Mouse (Mus musculus) CH12.LX (cell line): Measurements from ENCODE around the gene Ociad1. TPM values are rescaled to one million over a fixed set of nuclear protein-coding genes. Genes with fewer than 3 reads are reported as not detected.

Experiments
- DNase-seq: peaks from one replicate; pipeline ENCODE4 v3.0.0-alpha.2; 2013; ENCODE audit errors: extremely low read depth
- H3K27ac ChIP-seq: 2 replicates; pipeline ENCODE4 v1.5.1; 2012; ENCODE audit warnings: low read depth, mild to moderate bottlenecking, control low read depth, moderate library complexity; ENCODE audit not compliant: insufficient read depth
- H3K27me3 ChIP-seq: replicated peaks from 2 replicates; pipeline ENCODE3; 2012; ENCODE audit warnings: inconsistent platforms
- H3K36me3 ChIP-seq, 2 experiments: replicated peaks in 1 of 2; 2 replicates each; pipeline versions ENCODE3 to v1.6.1; 2012; ENCODE audit warnings: inconsistent platforms in 1 of 2, low read length in 1 of 2, mild to moderate bottlenecking in 1 of 2, mixed read lengths in 1 of 2, moderate library complexity in 1 of 2; ENCODE audit not compliant: control insufficient read depth in 1 of 2, insufficient read depth in 1 of 2
- H3K4me1 ChIP-seq, 2 experiments: 2 replicates each; pipeline ENCODE4 v1.6.1; 2012; ENCODE audit warnings: inconsistent platforms in 1 of 2, moderate library complexity in 1 of 2; ENCODE audit not compliant: insufficient read depth in 2 of 2, control insufficient read depth in 1 of 2
- H3K4me2 ChIP-seq: 2 replicates; pipeline ENCODE4 v1.6.1; 2012; ENCODE audit warnings: low read depth, mild to moderate bottlenecking, control low read depth; ENCODE audit not compliant: poor library complexity, insufficient read depth, severe bottlenecking
- H3K4me3 ChIP-seq, 3 experiments: fragments of 150-350 bp in 1 of 3; sonication (generic) in 1 of 3; replicated peaks in 1 of 3; 2 replicates each; pipeline versions ENCODE3 to v1.5.1; 2011 to 2012; ENCODE audit warnings: low read depth in 2 of 3, low read length in 2 of 3, mild to moderate bottlenecking in 2 of 3, moderate library complexity in 2 of 3, control low read depth in 1 of 3, improper control_type of control experiment in 1 of 3, inconsistent platforms in 1 of 3, mixed read lengths in 1 of 3; ENCODE audit not compliant: poor library complexity in 1 of 3
- H3K79me2 ChIP-seq: replicated peaks from 2 replicates; pipeline ENCODE4 v1.6.1; 2012; ENCODE audit warnings: mild to moderate bottlenecking, moderate library complexity; ENCODE audit not compliant: control insufficient read depth, poor library complexity, insufficient read depth, severe bottlenecking; ENCODE audit errors: extremely low read depth
- H3K9ac ChIP-seq: 2 replicates; pipeline ENCODE4 v1.6.1; 2012; ENCODE audit warnings: low read depth, mild to moderate bottlenecking, control low read depth, moderate library complexity; ENCODE audit not compliant: insufficient read depth
- H3K9me3 ChIP-seq: replicated peaks from 2 replicates; pipeline ENCODE3; 2012; ENCODE audit warnings: low read length, inconsistent platforms, mixed read lengths
- BHLHE40 ChIP-seq: IDR thresholded peaks from 2 replicates; pipeline ENCODE4 v1.6.1; 2011; ENCODE audit warnings: mild to moderate bottlenecking, low read depth, low read length, improper control_type of control experiment
- CHD1 ChIP-seq: IDR thresholded peaks from 2 replicates; pipeline ENCODE4 v1.6.1; 2012; ENCODE audit warnings: low read depth, low read length, improper control_type of control experiment, inconsistent platforms
- CHD2 ChIP-seq: IDR thresholded peaks from 2 replicates; pipeline ENCODE4 v1.6.1; 2011; ENCODE audit warnings: low read length, improper control_type of control experiment
- CTCF ChIP-seq, 2 experiments: IDR thresholded peaks in 1 of 2; conservative IDR thresholded peaks in 1 of 2; 2 replicates each; pipeline ENCODE4 v1.5.1; 2011 to 2012; ENCODE audit warnings: low read depth in 2 of 2, low read length in 2 of 2, improper control_type of control experiment in 1 of 2, inconsistent platforms in 1 of 2, mild to moderate bottlenecking in 1 of 2, moderate library complexity in 1 of 2
- E2F4 ChIP-seq: IDR thresholded peaks from 2 replicates; pipeline ENCODE4 v1.6.1; 2011; ENCODE audit warnings: low read depth, low read length, improper control_type of control experiment; ENCODE audit not compliant: insufficient replicate concordance
- ELF1 ChIP-seq: IDR thresholded peaks from 2 replicates; pipeline ENCODE4 v1.6.1; 2014; ENCODE audit warnings: low read depth, mild to moderate bottlenecking, inconsistent platforms, low read length, improper control_type of control experiment
- EP300 ChIP-seq: IDR thresholded peaks from 2 replicates; pipeline ENCODE4 v1.6.1; 2011; ENCODE audit warnings: low read length, improper control_type of control experiment
- GABPA ChIP-seq: IDR thresholded peaks from 2 replicates; pipeline ENCODE4 v1.6.1; 2012; ENCODE audit warnings: low read depth, low read length, improper control_type of control experiment, inconsistent platforms; ENCODE audit not compliant: insufficient replicate concordance
- HCFC1 ChIP-seq: IDR thresholded peaks from 2 replicates; pipeline ENCODE4 v1.6.1; 2012; ENCODE audit warnings: low read depth, mild to moderate bottlenecking, inconsistent platforms, low read length, improper control_type of control experiment
- IRF4 ChIP-seq: IDR thresholded peaks from 2 replicates; pipeline ENCODE4 v1.6.1; 2014; ENCODE audit warnings: low read depth, mild to moderate bottlenecking, inconsistent platforms, low read length, improper control_type of control experiment
- JUN ChIP-seq: IDR thresholded peaks from 2 replicates; pipeline ENCODE4 v1.6.1; 2011; ENCODE audit warnings: low read depth, mild to moderate bottlenecking, low read length, improper control_type of control experiment, moderate library complexity; ENCODE audit not compliant: insufficient read depth
- JUND ChIP-seq: conservative IDR thresholded peaks from 2 replicates; pipeline ENCODE4 v1.6.1; 2011; ENCODE audit warnings: low read depth, low read length, improper control_type of control experiment
- KAT2A ChIP-seq: IDR thresholded peaks from 2 replicates; pipeline ENCODE4 v1.6.1; 2012; ENCODE audit warnings: low read length, improper control_type of control experiment, inconsistent platforms; ENCODE audit not compliant: insufficient replicate concordance
- MAFK ChIP-seq: IDR thresholded peaks from 2 replicates; pipeline ENCODE4 v1.6.1; 2011; ENCODE audit warnings: low read length, improper control_type of control experiment; ENCODE audit not compliant: insufficient replicate concordance
- MAX ChIP-seq: IDR thresholded peaks from 2 replicates; pipeline ENCODE4 v1.6.1; 2011; ENCODE audit warnings: low read length, improper control_type of control experiment
- MEF2A ChIP-seq: IDR thresholded peaks from 2 replicates; pipeline ENCODE4 v1.6.1; 2014; ENCODE audit warnings: low read depth, mild to moderate bottlenecking, inconsistent platforms, low read length, improper control_type of control experiment, borderline replicate concordance
- MXI1 ChIP-seq: IDR thresholded peaks from 2 replicates; pipeline ENCODE4 v1.6.1; 2011; ENCODE audit warnings: mild to moderate bottlenecking, low read depth, low read length, improper control_type of control experiment
- MYC ChIP-seq: IDR thresholded peaks from 2 replicates; pipeline ENCODE4 v1.6.1; 2011; ENCODE audit warnings: low read depth, mild to moderate bottlenecking, improper control_type of control experiment, low read length
- NELFE ChIP-seq: IDR thresholded peaks from 2 replicates; pipeline ENCODE4 v1.6.1; 2011; ENCODE audit warnings: low read depth, low read length, improper control_type of control experiment
- NRF1 ChIP-seq: IDR thresholded peaks from 2 replicates; pipeline ENCODE4 v1.6.1; 2014; ENCODE audit warnings: low read depth, mild to moderate bottlenecking, inconsistent platforms, low read length, improper control_type of control experiment, moderate library complexity
- PAX5 ChIP-seq: IDR thresholded peaks from 2 replicates; pipeline ENCODE4 v1.6.1; 2012; ENCODE audit warnings: low read length, inconsistent platforms, mixed read lengths
- POLR2A ChIP-seq: IDR thresholded peaks from 2 replicates; pipeline ENCODE4 v1.6.1; 2011; ENCODE audit warnings: low read depth, mild to moderate bottlenecking, improper control_type of control experiment, low read length
- POLR2AphosphoS2 ChIP-seq: IDR thresholded peaks from 2 replicates; pipeline ENCODE4 v1.6.1; 2011; ENCODE audit warnings: low read depth, low read length, improper control_type of control experiment
- RAD21 ChIP-seq: IDR thresholded peaks from 2 replicates; pipeline ENCODE4 v1.6.1; 2011; ENCODE audit warnings: low read depth, mild to moderate bottlenecking, low read length, improper control_type of control experiment, moderate library complexity
- RCOR1 ChIP-seq: conservative IDR thresholded peaks from 2 replicates; pipeline ENCODE4 v1.6.1; 2012; ENCODE audit warnings: low read depth, mild to moderate bottlenecking, inconsistent platforms, low read length, improper control_type of control experiment
- SIN3A ChIP-seq: IDR thresholded peaks from 2 replicates; pipeline ENCODE4 v1.6.1; 2012; ENCODE audit warnings: low read length, improper control_type of control experiment, inconsistent platforms
- SMC3 ChIP-seq: IDR thresholded peaks from 2 replicates; pipeline ENCODE4 v1.6.1; 2011; ENCODE audit warnings: low read depth, low read length, improper control_type of control experiment
- TBP ChIP-seq: conservative IDR thresholded peaks from 2 replicates; pipeline ENCODE4 v1.6.1; 2011; ENCODE audit warnings: low read depth, low read length, improper control_type of control experiment
- TCF12 ChIP-seq: IDR thresholded peaks from 2 replicates; pipeline ENCODE4 v1.6.1; 2014; ENCODE audit warnings: low read depth, mild to moderate bottlenecking, inconsistent platforms, low read length, improper control_type of control experiment
- UBTF ChIP-seq: IDR thresholded peaks from 2 replicates; pipeline ENCODE4 v1.6.1; 2012; ENCODE audit warnings: low read depth, mild to moderate bottlenecking, inconsistent platforms, low read length, improper control_type of control experiment, moderate library complexity
- USF1 ChIP-seq: IDR thresholded peaks from 2 replicates; pipeline ENCODE4 v1.6.1; 2014; ENCODE audit warnings: low read depth, mild to moderate bottlenecking, inconsistent platforms, low read length, improper control_type of control experiment
- USF2 ChIP-seq: conservative IDR thresholded peaks from 2 replicates; pipeline ENCODE4 v1.6.1; 2011; ENCODE audit warnings: low read depth, low read length, improper control_type of control experiment
- ZC3H11A ChIP-seq: IDR thresholded peaks from 2 replicates; pipeline ENCODE4 v1.6.1; 2012; ENCODE audit warnings: low read depth, mild to moderate bottlenecking, inconsistent platforms, low read length, improper control_type of control experiment
- ZKSCAN1 ChIP-seq: IDR thresholded peaks from 2 replicates; pipeline ENCODE4 v1.6.1; 2012; ENCODE audit warnings: low read depth, inconsistent platforms, low read length, improper control_type of control experiment, borderline replicate concordance
- ZNF384 ChIP-seq: IDR thresholded peaks from 2 replicates; pipeline ENCODE4 v1.6.1; 2012; ENCODE audit warnings: low read depth, low read length, improper control_type of control experiment, inconsistent platforms
- dilution Hi-C: fragments of 300-500 bp; cut with MboI; formaldehyde crosslinking; loops from 2 replicates; pipeline ENCODE4 v1.14.3; 2020; ENCODE audit warnings: low sequenced_read_pairs; ENCODE audit not compliant: extremely low pct_unique_long_range_greater_than_20kb, extremely low pct_ligation_motif_present
- in situ Hi-C: fragments of 300-500 bp; cut with MboI; formaldehyde crosslinking; loops from 3 replicates; pipeline ENCODE4 v1.14.3; 2019; ENCODE audit warnings: low sequenced_read_pairs, low pct_ligation_motif_present, low pct_unique_long_range_greater_than_20kb, mixed read lengths
- polyA plus RNA-seq: library from polyadenylated mRNA; unstranded; fragments of >175 nt; gene quantifications from 2 replicates; pipeline ENCODE4 v1.2.1, GENCODE M21; 2012; ENCODE audit warnings: low read depth; ENCODE audit not compliant: insufficient read length
- total RNA-seq, 2 experiments: library from RNA; depleted of rRNA; stranded (reverse); fragments of 300-350 nt in 1 of 2; fragments of >200 nt in 1 of 2; gene quantifications; 2 replicates each; pipeline ENCODE4 v1.2.3; 2012 to 2014

Gene Ociad1
- total and polyA plus RNA-seq, 3 experiments, result 153 to 329 (median 292) TPM

DNA sequence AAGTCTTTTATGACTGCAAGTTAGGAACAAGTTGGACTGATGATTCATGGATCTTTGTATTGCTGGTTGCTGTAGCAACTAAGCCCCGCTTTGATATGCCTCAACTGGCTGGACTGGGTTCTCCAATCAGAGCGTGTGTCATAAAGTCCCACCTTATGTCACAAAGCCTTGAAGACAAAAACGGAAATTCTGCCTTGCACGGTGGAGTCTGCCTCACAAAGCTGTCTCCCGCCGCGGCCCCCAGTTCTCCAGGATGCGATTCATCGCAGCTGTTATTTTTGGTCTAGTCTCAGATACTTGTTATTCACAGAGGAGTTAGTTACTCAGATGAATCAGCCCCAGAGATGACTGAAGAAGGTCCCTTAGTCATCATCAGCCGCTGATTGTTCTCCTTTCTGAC, 51.7 kb downstream of the Ociad1 start (continued):
- TF ChIP-seq HCFC1, result no peak
- TF ChIP-seq GABPA, result no peak
- TF ChIP-seq USF1, result no peak
- TF ChIP-seq ZNF384, result no peak
- TF ChIP-seq MXI1, result peak; percentile 66
- no peak for TF ChIP-seq USF2
- no peak for TF ChIP-seq JUN
- peak; percentile 63; the same call in 1 of the 2 replicates for TF ChIP-seq JUND
- peak; percentile 54; the same call in 1 of the 2 replicates for TF ChIP-seq EP300
- no peak for TF ChIP-seq TBP
- no peak for TF ChIP-seq POLR2AphosphoS2
- TF ChIP-seq UBTF, result no peak
- TF ChIP-seq POLR2A, result no peak
- TF ChIP-seq TCF12, result peak; percentile 53; the same call in 1 of the 2 replicates
- TF ChIP-seq ZC3H11A, result no peak
- TF ChIP-seq RCOR1, result no peak
- peak; percentile 84 for TF ChIP-seq IRF4

DNA sequence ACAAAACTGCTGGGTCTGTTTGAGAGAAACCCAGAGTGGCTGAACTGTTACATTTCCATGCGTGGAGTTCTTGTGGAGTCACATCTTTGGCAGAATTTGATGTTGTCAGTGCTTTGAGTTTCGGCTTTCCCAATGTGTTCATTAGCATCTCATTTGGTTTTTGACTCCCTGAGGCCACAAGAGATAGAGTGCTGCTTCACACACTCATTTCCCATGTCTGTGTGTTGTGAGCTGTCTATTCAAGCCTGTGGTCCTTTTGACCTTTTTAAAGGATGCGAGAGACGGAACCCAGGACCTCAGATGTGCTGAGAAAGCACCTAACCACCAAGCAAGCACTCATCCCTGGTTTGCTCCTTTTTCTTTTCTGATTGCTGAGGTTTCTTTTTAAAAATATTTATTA, 52.7 kb downstream of the Ociad1 start:
- no peaks in the 10 kb centered on the region for H3K27me3 ChIP-seq
- H3K9me3 ChIP-seq, result no peaks in the 10 kb centered on the region
- H3K9ac ChIP-seq, result 0 out of 2 replicates have a peak overlapping the region, but pooled peaks have one; percentile 46
- DNase-seq, result peak; percentile 85
- no peak overlapping the region for H3K4me3 ChIP-seq
- no peaks in the 10 kb centered on the region for H3K36me3 ChIP-seq
- in situ Hi-C loops (no loop called here), dilution Hi-C loops (no loop called here)
- no peaks in the 10 kb centered on the region for H3K79me2 ChIP-seq
- peak overlapping the region; percentile 83 for H3K4me2 ChIP-seq
- peak overlapping the region; percentile 97 for H3K27ac ChIP-seq
- H3K4me1 ChIP-seq, result peaks cover 27 to 55% of the 10 kb centered on the region in 2 experiments
- TF ChIP-seq SMC3 (no peak), NRF1 (no peak), CHD1 (no peak), EP300 (peak; percentile 55), USF1 (no peak), NELFE (no peak), KAT2A (no peak), USF2 (no peak), POLR2AphosphoS2 (no peak), TCF12 (peak; percentile 62; the same call in 1 of the 2 replicates), MEF2A (peak; percentile 70), MYC (no peak), IRF4 (peak; percentile 77), JUN (no peak), MAX (no peak), JUND (no peak), ELF1 (no peak), POLR2A (no peak), GABPA (no peak), CTCF (conservative IDR thresholded peaks at IDR 0.05 in 1 of 2, IDR thresholded peaks at IDR 0.05 in 1 of 2; ENCODE audit: low read depth in 2 of 2, low read length in 2 of 2) (no peak), RAD21 (no peak; the same call in none of the 2 replicates), E2F4 (no peak), PAX5 (no peak), BHLHE40 (peak; percentile 55; the same call in 1 of the 2 replicates), HCFC1 (no peak), SIN3A (peak; percentile 42; the same call in 1 of the 2 replicates), ZC3H11A (no peak), ZKSCAN1 (no peak), ZNF384 (no peak), UBTF (no peak), MXI1 (no peak; the same call in 1 of the 2 replicates), MAFK (no peak), CHD2 (no peak), RCOR1 (no peak; the same call in 1 of the 2 replicates)
